Mouse (Mus musculus): ENCODE data around the gene Pcbp4. TPM values are rescaled to one million over a fixed set of nuclear protein-coding genes. Genes with fewer than 3 reads are reported as not detected.
"Not testable (repeated sequence)": the region's sequence is repeated elsewhere in the genome, so short reads cannot be mapped to it uniquely, and the experiment has no call there.

Gene Pcbp4
- total RNA-seq, 2 experiments from 2014 or later = 70.7 to 81.8 TPM

DNA sequence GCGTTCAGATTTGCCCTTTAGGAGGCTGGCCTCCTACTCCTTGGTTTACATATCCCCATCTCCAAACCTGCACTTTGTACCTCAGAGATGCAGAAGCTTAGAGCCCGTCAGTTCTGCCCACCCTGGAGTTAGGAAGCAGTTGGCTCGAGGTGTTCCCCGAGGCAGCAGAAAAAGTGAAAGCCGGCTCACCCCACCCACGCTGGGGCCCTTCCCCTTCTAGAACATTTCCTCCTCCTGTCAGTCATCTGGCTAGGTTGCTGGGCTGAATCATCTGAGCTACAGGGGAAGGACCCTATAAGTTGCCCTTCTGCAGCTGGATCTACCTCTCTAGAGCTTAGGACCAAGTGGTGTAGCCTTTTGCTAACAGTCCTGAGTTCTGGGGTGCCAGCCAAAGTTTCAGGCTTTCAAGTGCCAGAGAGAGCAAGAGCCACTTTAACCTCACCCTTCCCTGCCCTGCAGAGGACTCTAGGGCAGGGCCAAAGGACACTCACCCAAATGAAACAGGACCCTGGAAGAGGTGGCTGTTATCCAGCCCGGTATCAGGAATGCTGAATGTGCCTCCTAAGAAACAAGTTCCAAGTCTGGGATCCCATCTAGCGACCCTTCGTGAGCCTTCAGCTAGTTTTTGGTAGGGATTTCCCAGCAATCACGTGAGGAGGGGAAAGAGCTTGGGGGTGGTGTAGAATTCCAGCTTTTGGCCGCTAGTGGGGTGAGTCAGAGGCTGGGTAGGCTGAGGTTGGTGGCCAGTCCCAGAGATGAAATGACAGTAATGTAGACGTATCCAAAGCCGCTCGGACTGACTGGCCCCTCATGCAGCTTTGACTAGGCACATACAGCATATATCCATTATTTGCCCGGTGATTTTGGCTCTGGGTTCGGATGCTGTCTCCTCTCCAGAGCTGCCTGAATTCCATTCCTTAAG, 23.2 kb downstream of the Pcbp4 start:
- intact Hi-C loops (cut with DNase I) = loop anchor here (2.0 to 5.0 kb wide), 3 partner anchors 47 to 169 kb away; partner anchors contain the start of genes Dusp7 and Rpl29
- peak; percentile 66 for DNase-seq (ENCODE audit: low spot score)

DNA sequence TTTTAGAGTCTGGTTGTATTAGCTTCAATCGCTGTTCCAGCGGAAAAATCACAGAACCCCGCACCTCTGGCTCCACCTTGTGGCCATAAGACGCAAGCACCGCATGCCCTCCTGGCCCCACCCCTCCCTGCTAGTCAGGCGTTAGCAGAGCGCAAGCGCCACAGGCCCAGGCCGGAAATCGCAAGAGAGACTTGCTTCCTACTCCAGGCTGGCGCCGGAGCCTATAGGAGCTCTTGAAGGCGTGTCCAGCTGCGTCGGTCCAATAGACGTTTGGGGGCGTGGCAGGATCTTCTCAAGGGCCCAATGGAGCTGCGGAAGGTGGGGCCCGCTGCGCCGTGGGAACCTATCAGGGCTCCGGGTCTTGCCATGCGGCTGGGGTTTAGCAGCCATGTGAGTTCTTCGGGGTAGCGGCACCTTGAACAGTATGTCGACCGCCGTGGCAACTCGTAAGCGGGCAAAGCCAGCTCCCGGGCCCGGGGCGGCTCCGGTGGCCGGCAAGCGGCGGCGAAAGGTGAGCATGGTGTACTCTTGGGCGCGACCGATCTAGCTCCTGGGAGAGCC, 23.9 kb downstream of the Pcbp4 start, which contains the start of gene Parp3:
Parp3 (minus strand) TSS at position 26 of the 561 bp plus-strand sequence.
- DNase-seq (ENCODE audit: low spot score) = peak; percentile 100
- intact Hi-C loops (cut with DNase I) = loop anchor here (2.0 to 5.0 kb wide), 3 partner anchors 48 to 170 kb away; partner anchors contain the start of genes Dusp7 and Rpl29

DNA sequence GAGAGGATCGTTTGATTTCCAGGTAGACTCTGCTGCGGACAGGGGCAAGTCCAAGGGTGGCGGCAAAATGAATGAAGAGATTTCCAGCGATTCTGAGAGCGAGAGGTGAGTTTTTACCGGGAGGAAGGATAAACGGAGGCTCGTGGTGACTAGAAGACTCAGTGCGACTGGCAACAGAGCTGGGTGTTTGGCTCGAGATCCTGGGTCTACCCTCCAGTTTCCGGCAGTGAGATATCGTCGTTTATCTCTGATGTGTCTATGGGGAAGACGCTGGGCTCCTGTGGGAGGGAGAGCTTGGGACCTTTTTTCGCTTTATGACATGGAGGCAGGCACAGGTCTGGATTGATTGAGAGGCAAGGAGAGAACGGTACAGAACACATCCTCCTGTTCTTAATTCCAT, 24.6 kb downstream of the Pcbp4 start:
- no peak for DNase-seq (ENCODE audit: low spot score)
- intact Hi-C loops (cut with DNase I) = loop anchor here (2.0 to 5.0 kb wide), 3 partner anchors 49 to 170 kb away; partner anchors contain the start of genes Dusp7 and Rpl29

DNA sequence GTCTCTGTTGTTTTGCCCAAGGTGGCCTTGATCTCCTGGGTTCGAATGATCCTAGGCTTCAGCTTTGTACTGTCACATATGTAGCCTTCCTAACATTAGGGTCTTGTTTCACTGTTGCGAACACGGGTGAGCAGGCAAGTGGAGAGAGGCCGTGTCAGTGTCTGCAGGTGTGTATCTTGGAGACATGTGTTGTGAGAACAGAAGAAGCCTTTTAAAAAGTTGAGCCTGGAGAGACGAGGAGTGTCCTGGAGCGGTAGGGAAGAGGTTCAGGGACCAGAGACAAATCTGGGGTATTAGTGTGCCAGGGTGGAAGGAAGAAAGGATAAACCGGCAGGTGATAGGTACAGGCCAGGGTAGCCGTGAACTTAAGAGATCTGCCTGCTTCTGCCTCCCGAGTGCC, 25.0 kb downstream of the Pcbp4 start:
- intact Hi-C loops (cut with DNase I) = loop anchor here (5.0 kb wide), 2 partner anchors 111 to 171 kb away; partner anchors contain the start of gene Dusp7
- DNase-seq (ENCODE audit: low spot score) = no peak

DNA sequence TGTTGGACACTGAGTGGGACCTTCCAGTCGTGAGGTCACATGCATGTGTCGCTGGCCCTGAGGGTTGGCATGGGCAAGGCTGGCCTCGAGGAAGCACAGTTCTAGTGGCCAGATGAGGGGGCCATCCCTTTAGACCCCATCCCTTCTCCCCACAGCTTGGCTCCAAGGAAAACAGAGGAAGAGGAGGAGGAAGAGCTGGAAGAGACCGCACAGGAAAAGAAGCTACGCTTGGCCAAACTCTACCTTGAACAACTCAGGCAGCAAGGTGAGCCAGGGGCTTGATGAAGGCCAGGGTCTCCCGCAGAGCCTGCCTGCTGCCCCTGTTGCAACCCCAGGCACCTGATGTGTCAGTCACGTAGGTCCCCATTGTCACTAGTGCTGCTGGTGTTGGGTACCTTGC, 27.4 kb downstream of the Pcbp4 start:
- no peak for DNase-seq (ENCODE audit: low spot score)
- intact Hi-C loops (cut with DNase I) = no loop called here

DNA sequence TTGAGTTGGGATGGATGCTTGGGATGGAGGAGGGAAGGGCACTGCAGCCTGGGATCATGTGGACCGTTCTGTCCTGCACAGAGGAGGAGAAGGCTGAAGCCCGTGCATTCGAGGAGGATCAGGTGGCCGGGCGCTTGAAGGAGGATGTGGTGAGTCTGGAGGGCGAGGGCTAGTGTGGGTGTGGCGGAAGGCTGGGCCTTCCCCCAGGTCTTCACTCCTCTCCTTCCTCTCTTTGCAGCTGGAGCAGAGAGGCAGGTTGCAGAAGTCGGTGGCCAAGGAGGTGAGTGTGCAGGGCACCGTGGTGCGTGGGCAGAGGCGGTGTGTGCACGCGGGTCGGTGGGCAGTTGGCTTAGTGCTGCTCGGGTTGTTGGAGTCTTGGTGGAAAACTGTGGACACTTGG, 28.0 kb downstream of the Pcbp4 start:
- no peak for DNase-seq (ENCODE audit: low spot score)
- intact Hi-C loops (cut with DNase I) = no loop called here

DNA sequence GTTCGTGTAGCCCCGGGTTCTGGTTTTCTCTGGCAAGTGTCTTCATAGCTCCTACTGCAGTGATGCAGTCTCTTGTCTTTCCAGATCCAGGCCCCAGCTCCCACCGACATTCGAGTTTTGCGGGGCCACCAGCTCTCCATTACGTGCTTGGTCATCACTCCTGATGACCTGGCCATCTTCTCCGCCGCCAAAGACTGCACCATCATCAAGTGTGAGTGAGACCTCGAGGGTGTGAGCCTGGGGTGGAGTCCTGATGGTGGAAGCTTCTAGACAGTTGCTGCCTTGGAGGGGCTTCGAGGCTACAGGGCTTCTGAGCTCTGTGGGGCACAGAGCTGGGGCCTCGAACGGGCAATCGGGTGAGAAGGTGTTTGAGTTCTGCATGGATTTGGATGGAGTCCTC, 28.6 kb downstream of the Pcbp4 start:
- intact Hi-C loops (cut with DNase I) = no loop called here
- DNase-seq (ENCODE audit: low spot score) = no peak

DNA sequence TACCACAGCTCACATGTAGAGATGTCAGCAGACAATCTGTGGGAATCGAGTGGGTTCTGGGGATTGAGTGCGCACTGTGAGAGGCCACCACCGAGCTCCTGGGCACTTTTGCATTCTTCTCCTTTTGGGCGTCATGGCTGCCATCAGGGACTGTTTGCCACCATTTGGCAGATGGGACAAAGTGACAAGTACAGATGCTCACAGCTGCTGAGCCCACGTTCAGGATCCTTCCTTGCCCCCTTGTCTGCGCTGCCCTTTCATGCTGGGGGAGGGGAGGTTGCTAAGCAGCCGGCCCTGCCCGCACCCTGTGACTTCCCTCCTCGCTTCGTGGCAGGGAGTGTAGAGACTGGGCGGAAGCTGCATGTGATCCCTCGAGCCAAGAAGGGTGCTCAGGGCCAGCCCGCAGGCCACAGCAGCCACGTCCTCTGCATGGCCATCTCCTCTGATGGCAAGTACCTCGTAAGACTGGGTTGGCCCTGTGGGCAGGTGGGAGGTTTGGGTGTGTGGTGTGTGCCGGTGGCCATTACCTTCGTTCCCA, 29.6 kb downstream of the Pcbp4 start:
- DNase-seq (ENCODE audit: low spot score) = no peak
- intact Hi-C loops (cut with DNase I) = no loop called here

DNA sequence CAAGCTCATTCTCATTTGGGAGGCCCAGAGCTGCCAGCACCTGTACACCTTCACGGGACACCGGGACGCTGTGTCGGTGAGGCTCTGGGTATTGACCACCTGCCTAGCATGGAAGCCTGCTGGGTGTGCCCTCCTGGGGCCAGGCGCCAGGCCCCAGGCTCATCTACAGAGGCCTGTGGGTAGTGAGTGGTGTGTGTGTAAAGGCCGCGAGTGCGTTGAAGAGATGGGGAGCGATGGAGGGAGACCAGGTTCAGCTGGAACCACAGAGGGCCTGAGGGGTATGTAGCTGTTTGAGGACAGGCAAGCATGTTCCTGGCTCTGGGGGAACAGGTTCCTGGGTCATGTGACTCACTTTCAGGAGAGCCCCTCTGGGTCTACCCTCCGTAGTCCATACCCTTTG, 30.0 kb downstream of the Pcbp4 start:
- intact Hi-C loops (cut with DNase I) = no loop called here
- DNase-seq (ENCODE audit: low spot score) = no peak

DNA sequence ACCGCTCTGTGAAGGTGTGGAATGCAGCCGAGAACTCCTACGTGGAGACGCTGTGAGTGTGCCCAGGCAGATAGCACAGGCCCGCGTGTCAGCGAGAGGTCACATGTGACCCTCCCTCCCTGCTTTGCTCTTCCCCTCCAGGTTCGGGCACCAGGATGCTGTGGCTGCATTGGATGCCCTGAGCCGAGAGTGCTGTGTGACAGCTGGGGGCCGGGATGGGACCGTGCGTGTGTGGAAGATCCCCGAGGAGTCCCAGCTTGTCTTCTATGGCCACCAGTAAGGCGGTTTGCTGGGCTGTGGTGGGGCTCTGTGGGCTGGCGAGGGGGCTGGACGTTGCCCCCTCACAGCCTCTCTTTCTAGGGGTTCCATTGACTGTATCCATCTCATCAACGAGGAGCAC, 30.5 kb downstream of the Pcbp4 start:
- intact Hi-C loops (cut with DNase I) = no loop called here
- DNase-seq (ENCODE audit: low spot score) = no peak

DNA sequence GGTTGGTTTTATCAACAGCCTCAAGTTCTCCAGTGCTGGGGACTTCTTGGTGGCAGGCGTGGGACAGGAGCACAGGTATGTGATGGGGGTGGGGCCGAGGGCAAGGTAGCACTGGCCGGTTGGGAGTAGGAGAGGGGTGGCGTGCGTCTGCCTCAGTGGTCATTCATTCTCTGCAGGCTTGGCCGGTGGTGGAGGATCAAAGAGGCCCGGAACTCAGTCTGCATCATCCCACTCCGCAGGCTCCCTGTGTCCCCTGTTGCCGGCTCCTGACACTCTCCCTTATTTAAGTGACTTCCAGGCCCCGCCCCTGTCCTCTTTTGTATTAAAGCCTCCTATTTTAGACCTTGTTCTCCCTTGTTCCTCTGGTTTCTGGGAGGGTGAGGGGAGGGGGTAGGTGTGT, 32.0 kb downstream of the Pcbp4 start:
- DNase-seq (ENCODE audit: low spot score) = no peak
- intact Hi-C loops (cut with DNase I) = no loop called here

DNA sequence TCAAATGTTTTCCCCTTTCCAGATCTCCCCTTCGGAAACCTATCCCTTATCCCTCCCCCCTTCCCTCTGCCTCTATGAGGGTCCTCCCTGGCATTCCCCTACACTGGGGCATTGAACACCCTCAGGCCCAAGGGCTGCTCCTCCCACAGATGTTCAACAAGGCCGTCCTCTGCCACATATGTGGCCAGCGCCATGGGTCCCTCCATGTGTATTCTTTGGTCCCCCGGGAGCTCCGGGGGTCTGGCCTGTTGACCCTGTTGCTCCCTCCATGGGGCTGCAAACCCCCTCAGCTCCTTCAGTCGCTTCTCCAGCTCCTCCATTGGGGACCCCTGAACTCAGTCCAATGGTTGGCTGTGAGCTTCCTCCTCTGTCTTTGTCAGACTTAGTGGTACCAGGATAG, 34.5 kb downstream of the Pcbp4 start:
- DNase-seq (ENCODE audit: low spot score); intact Hi-C loops (cut with DNase I): not testable (repeated sequence)

DNA sequence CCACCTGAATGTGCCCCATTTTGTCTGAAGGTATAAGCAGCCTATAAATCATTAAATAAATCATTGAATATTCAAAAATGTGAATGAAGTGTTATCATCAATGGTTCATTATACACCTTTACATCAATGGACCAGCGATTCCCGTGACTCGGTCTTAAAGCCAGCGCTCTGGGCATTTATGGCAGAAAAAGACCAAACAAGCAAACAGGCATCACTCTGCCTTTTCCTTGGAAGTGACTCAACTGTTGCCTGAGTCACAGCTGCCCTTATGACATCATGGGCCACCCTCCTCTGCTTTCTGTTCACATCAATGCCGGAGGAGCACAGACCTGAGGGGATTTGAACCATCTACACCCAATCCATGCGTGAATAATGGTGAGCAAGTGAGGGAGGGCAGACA, 46.6 kb downstream of the Pcbp4 start, which contains the start of gene Iqcf1:
Iqcf1 (plus strand) TSS at position 301 of the 400 bp plus-strand sequence.
- intact Hi-C loops (cut with DNase I) = no loop called here
- no peak for DNase-seq (ENCODE audit: low spot score)

DNA sequence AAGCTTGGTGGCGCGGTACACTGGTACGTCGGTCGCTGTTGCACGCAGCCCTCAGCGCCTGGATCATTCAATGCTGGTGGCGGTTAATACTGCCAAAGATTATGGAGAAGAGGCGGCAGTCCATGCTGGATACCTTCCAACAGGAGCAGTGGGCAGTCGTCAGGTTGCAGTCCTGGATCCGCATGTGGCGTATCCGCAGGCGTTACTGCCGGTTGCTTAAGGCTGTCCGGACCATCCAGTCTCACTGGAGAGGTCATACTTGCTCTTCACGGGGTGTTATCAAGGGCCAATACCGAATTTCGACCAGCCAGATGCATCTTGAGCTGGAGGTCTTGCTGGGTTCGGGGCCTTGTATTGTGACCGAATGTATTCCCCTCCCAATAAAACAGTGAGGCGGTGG, 48.8 kb downstream of the Pcbp4 start:
- DNase-seq (ENCODE audit: low spot score) = no peak
- intact Hi-C loops (cut with DNase I) = no loop called here

DNA sequence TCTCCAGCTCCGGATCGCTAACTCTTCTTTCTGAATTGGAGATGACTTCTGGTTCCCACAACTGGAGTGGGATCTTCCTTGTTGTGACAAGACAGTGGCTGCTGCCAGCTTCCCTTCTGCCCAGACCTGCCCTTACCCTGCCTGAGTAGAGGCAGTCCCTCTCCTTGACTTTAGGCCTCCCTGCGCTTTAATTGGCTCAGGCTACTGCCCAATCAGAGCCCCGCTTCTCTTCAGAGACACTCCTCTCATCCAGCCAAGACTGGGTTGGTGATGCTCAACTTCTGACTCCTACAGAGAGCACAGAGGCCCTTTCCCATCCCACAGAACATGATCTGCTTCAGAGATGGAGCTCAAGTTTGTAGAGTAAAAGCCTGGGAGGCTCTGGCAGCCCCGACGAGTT, 51.2 kb downstream of the Pcbp4 start:
- intact Hi-C loops (cut with DNase I) = no loop called here
- DNase-seq (ENCODE audit: low spot score) = no peak

DNA sequence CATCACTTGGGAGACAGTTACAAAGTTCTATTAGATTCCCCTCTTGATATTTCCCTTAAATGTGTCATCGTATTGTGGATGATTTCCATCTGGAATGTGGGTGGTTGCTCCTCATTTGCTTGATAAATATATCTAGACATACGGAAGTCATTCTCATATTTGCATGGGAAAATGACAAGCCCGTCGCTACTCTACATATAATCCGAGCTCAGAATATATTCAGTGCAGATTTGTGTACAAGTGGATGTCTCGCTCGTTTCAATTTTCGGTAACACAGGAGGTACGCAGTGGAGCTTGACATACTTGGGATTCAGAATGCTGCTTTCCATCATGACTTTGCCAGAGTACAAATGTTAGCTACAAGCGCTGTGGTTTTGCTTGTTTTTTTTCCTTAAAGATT, 56.3 kb downstream of the Pcbp4 start:
- intact Hi-C loops (cut with DNase I) = no loop called here
- no peak for DNase-seq (ENCODE audit: low spot score)

DNA sequence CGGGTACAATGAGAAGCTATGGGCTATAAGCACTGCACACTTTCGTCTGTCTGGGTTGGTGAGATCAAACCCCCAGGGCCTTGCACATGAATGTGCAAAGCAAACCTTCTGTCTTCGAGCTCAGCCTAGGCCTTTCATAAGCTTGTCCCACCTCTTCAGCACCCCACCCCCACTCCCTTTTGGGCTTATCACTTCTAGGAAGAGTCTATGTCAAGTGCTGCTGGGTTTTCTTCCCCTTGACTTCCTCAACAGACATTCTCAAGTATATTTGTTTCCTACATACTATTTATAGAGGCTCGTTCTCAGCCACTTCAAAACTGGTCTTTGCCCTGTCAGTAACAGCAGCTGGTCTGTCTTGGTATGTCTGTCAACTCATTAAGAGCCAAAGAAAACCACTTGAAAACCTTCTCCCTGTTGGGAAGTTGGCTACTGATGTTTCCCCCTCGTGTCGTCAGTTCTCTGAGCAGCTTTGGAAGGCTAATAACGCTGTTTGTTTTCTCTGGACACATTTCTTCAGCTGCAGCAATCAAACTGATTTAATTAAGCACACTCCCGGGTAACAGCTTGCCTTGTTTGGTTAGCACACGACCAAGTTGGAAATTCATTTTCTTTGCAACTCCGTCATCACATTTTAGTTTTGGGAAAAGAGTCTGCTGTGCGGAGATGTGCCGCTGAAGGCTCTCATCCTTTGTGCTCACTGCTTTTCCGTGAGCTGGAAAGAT, 59.8 kb downstream of the Pcbp4 start:
- no peak for DNase-seq (ENCODE audit: low spot score)
- intact Hi-C loops (cut with DNase I) = no loop called here

DNA sequence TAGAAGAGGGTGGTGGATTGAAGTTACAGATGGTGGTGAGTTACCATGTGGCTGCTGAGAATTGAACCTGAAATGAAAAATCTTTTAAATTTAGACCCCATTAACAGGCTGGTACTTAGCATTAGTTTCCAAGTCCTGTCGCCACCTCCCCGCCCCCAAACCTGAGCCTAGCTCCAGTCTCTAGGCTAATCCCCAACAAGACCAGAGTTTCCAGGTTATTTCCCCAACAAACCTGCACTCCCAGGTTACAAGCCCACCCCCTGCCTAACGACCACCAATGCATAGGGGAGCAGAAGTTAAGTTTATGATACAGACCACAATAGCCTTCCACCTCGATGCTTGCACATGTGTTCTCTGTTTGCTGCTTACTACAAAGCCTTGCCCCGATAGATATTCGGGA, 60.5 kb downstream of the Pcbp4 start:
- DNase-seq (ENCODE audit: low spot score) = no peak
- intact Hi-C loops (cut with DNase I) = no loop called here

Data from heart, postnatal 25 days (tissue).